Mouse (Mus musculus) adipose tissue, adult 10 weeks (tissue): ENCODE results near the gene Tmem120a. TPM values are rescaled to one million over a fixed set of nuclear protein-coding genes. Genes with fewer than 3 reads are reported as not detected.

Source experiments
- polyA plus RNA-seq: library from polyadenylated mRNA; stranded (reverse); fragments of 350-450 nt; fragmentation: Illumina TruSeq; extraction: RNeasy Lipid Tissue Mini Kit (QIAGEN cat#74804); gene quantifications from one replicate; pipeline ENCODE4 v1.2.3, GENCODE M21; 2014; ENCODE audit warnings: low read depth, low replicate concordance

Tmem120a gene
- polyA plus RNA-seq: 92.4 TPM

GRCm38 (mm10) chr5:135743741-135744609 lies at the start of gene Tmem120a:
Tmem120a (minus strand) TSS chr5:135744448.

GRCm38 (mm10) chr5:135778471-135779445 lies 34.5 kb upstream of the Tmem120a start, which contains the start of gene Mdh2:
Mdh2 (plus strand) TSS chr5:135778480.

GRCm38 (mm10) chr5:135777796-135778470 lies 33.7 kb upstream of the Tmem120a start, which contains the start of gene Styxl1:
Styxl1 (minus strand) TSS chr5:135778385.

Other genes with a start within 250 kb of the Tmem120a start
- gene Hip1, start 199.3 kb downstream of the Tmem120a start, polyA plus RNA-seq: 24.9 TPM
- gene Ccl26, start 180.9 kb downstream of the Tmem120a start, polyA plus RNA-seq: not detected
- 15.2 TPM for gene Ccl24, start 171.4 kb downstream of the Tmem120a start, polyA plus RNA-seq
- 32.3 TPM for gene Rhbdd2, start 111.8 kb downstream of the Tmem120a start, polyA plus RNA-seq
- gene Por, start 74.4 kb downstream of the Tmem120a start, polyA plus RNA-seq: 150 TPM
- 3.8 TPM for gene Styxl1, start 33.9 kb upstream of the Tmem120a start, polyA plus RNA-seq
- gene Mdh2, start 34.0 kb upstream of the Tmem120a start, polyA plus RNA-seq: 245 TPM
- gene Srrm3, start 62.4 kb upstream of the Tmem120a start, polyA plus RNA-seq: not detected
- gene Hspb1, start 143.5 kb upstream of the Tmem120a start, polyA plus RNA-seq: 85.0 TPM
- 136 TPM for gene Ywhag, start 190.2 kb upstream of the Tmem120a start, polyA plus RNA-seq
- 7.0 TPM for gene Ssc4d, start 230.1 kb upstream of the Tmem120a start, polyA plus RNA-seq
- not detected for gene Zp3, start 235.7 kb upstream of the Tmem120a start, polyA plus RNA-seq